Mouse (Mus musculus): ENCODE measurements around the gene Dab2ip. TPM values are rescaled to one million over a fixed set of nuclear protein-coding genes. Genes with fewer than 3 reads are reported as not detected.
A peak's percentile ranks its signal among the peaks of the same experiment; 100 is the strongest.

Gene Dab2ip
- total RNA-seq (2022): 10 to 100 TPM; 38.2 to 71.8 (median 40.3) TPM

DNA sequence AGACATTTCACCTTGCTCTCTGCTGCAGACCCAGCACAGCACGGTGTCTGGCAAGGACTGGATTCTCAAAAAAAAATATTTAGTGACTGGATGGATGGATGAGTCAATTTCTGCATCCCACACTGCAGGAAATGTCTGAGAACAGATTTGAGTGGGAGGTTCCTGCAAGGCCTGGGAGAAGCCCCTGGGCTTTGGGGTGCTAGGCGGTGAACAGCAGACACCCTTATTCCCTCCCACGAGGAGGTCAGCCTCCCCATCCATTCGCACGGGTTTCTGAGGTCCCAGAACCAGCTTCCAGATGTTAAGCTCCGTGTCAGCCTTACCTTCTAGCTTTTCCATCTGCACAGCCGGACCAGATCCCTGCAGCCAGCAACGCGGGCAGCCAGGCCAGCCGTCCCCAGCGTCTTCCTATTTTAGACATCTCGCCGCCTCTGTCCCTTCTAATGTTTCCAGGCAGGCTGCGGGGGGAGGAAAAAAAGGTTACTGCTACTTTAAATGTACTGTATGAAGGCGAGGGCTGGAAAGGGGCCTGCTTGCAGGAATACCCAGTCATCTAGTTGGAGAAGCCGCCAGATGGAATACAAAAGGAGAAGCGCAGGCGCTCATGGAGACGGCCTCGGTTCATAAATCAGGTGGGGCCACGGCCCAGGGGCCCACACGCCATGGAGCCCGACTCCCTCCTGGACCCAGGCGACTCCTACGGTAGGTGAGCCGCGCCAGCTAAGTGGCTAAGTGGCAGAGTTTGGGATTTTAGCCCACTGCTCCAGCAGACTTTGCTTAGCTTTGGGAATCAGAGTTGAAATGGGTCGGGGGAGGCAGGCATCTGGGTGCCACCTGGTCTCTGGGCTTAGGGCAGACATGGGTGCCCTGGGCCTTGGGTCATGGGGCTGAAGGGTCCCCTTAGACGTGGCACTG lies at the start of gene Dab2ip:
Gene Dab2ip, plus strand, starts transcription at position 356 of the 915 bp plus-strand sequence.
- peak; percentile 65 to 71 for DNase-seq (ENCODE audit: low spot score in 2 of 2)

GRCm38 (mm10) chr2:35508597-35509342 lies 49.3 kb upstream of the Dab2ip start:
- peak; percentile 44 to 68 for DNase-seq (ENCODE audit: low spot score in 2 of 2)

GRCm38 (mm10) chr2:35509343-35509667 lies 48.8 kb upstream of the Dab2ip start:
- DNase-seq (ENCODE audit: low spot score in 2 of 2): no peak

DNA sequence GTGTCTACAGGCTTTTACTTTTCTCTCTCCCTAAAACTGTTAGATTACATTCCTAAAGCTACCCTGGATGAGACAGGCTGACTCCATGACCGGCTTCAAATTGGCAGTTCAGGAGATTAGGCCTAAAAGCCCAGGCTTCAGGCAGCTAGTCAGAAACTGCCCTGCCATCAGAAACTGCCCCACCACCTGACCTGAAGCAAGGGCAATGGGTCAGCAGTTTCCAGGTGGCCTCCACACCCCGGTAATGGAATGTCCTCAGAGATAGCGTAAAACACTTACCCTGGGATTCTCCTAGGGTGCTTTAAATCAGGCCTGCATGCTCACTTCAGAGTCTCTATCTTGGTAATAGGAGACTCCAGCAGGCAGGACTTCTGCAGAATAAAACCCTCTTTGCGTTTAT lies 48.2 kb upstream of the Dab2ip start:
- no peak for DNase-seq (ENCODE audit: low spot score in 2 of 2)

GRCm38 (mm10) chr2:35510920-35511319 lies 47.1 kb upstream of the Dab2ip start:
- no peak for DNase-seq (ENCODE audit: low spot score in 2 of 2)

GRCm38 (mm10) chr2:35512226-35512625 lies 45.8 kb upstream of the Dab2ip start:
- no peak for DNase-seq (ENCODE audit: low spot score in 2 of 2)

DNA sequence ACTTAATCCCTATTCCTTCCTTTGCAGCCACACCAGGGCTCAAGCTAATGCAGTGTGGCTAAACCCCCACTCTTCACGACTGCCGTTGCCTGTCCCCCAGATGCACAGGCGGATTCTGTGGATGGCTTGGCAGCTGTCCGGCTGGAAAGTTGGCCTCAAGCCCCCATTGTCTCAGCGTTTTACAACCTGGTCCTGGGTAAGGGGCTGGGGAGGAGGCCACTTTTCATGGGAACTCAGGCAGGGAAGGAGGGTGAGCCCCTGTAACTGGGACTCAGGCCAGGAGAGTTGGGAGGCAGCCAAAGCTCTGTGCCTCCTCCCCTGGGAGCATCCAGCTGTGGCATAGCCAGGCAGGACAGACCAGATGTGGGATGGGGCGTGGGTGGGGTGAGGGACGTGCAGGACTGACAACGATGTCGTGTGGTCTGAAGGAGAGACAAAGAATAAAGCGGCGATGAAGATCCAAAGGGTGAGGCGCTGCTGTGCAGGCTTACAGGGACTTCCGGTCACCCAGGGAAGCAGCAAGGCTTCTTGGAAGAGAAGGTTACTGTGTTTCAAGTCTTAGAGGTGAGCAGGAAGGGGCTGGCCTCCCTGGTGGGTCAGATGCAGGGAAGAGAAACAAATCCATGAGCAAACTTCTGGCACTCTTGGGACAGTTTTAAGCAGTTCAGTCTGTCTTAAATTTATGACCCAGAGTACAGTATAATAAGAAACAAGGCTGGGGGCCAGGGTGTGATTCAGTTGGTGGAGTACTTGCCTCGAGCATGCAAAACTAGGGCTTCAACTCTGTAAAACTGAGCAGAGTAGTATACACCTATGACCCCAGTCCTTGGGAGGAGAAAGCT lies 43.8 kb upstream of the Dab2ip start:
- peak in 1 of 2 experiments; percentile 57 for DNase-seq (ENCODE audit: low spot score in 2 of 2)

GRCm38 (mm10) chr2:35526612-35527242 lies 31.3 kb upstream of the Dab2ip start:
- DNase-seq (ENCODE audit: low spot score in 2 of 2): no peak

DNA sequence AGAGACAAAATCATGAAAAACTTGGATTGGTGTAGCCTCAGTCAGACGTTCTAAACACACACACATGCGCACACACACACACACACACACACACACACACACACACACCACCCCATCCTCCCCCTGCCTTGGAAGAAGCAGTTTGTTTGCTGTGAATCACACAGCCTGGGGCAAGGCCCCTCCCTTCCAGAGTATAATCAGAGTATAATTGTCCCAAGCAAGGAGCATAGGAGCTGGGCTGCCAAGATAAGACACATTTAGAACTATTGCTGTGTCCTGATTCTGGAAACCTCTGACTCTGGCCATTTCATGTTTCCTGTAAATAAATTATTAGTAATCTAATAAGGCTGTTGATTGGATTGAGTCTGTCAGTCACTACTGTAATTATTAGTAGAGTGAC lies 29.0 kb upstream of the Dab2ip start:
- DNase-seq (ENCODE audit: low spot score in 2 of 2): no peak

DNA sequence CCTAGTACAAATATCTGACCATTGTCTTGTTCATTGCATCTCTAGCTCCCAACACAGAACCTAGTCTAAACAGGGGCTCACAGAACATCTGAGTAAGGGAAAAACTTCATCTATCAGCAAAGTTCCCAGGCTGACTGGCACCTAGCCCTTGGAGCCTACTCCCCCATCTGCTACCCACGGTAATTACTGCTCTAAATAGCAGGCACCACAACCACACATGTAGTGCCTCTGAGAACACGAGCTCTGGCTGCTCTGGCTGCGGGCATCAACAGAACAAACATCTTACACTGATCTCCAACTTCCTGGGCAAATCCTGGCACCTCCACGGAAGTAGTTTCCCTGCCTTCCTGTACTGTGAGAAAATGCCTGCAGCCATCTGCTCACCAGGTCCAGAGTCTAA lies 28.2 kb upstream of the Dab2ip start:
- no peak for DNase-seq (ENCODE audit: low spot score in 2 of 2)

- DNase-seq (ENCODE audit: low spot score in 2 of 2): no peak
Observed at GRCm38 (mm10) chr2:35530732-35531131, 27.3 kb upstream of the Dab2ip start.

- DNase-seq (ENCODE audit: low spot score in 2 of 2): no peak
Observed at GRCm38 (mm10) chr2:35533646-35534045, 24.4 kb upstream of the Dab2ip start.

DNA sequence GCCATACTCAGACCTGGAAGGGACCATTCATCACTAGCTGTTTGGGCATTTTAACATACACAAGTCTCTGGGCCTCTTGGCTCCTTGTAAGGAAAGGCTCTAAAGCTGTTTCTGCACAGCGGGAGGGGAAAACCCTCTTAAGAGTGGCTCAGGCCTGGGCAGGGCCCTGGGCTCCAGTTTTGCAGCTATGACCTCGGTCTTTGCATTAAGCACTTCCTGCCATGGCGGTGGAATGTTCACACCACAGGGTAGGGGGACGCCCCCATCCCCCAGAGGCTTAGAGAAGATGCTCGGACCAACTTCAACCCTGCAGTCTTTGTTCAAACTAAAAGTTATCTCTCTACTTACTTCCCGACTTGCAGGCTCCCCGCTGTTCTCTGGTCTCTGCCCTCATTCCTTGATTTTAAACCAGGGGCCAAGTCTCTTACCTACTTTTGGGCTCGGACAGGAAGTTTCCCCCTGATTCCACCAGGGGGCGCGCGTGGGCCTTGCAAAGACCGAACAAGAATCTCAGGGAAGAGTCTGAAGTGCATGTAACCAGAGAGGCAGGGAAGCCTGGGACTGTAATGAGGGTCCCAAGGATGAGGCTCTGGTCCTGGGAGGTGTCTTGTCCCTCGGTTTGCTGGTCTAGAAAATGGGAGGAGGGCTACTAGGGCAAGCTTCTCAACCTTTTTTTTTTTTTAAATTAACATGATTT lies 18.6 kb upstream of the Dab2ip start:
- peak; percentile 67 to 73 for DNase-seq (ENCODE audit: low spot score in 2 of 2)

GRCm38 (mm10) chr2:35540798-35541197 lies 17.3 kb upstream of the Dab2ip start:
- no peak for DNase-seq (ENCODE audit: low spot score in 2 of 2)

- peak in 1 of 2 experiments; percentile 39 for DNase-seq (ENCODE audit: low spot score in 2 of 2)
Observed at GRCm38 (mm10) chr2:35544717-35545116, 13.3 kb upstream of the Dab2ip start.

GRCm38 (mm10) chr2:35545125-35545590 lies 12.9 kb upstream of the Dab2ip start:
- DNase-seq (ENCODE audit: low spot score in 2 of 2): peak in 1 of 2 experiments; percentile 25

DNA sequence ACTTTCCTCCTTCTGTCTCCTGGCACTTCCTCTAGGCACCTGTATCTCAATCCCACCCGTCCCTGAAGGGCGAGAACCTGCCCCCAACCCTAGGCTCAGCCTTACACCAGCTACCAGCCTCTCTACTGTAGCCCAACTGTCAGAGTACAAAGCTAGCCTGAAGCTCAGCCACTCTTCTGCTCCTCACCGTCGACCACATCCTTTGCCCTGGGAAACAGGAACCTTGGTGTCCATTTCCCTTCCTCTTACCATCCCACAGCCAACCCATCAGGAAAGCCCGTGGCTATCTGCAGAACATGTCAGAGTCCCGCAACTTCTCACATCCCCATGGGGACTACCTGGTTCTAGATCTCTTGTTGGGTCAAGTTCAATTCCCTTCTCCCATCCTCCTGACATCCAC lies 11.6 kb upstream of the Dab2ip start:
- no peak for DNase-seq (ENCODE audit: low spot score in 2 of 2)

DNA sequence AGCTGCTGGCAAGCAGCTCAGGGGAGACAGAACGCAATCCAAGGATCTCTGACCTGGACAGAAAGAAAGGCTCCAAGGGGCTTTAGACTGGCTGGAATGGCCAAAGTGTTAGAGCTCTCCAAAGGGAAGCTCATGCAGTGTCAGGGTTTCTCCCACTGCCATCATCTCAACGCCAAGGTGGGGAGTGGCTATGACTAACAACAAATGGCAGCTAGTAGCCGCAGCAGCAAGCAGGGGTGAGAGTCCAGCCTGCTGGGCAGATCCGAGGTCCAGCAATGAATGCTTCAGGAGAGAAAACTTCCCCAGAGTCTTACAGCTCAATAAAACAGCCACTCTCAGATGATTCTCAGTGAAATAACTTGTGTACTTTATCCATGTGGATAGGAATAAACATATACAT lies 8.9 kb upstream of the Dab2ip start:
- no peak for DNase-seq (ENCODE audit: low spot score in 2 of 2)

- no peak for DNase-seq (ENCODE audit: low spot score in 2 of 2)
Observed at GRCm38 (mm10) chr2:35550097-35550496, 8.0 kb upstream of the Dab2ip start.

- DNase-seq (ENCODE audit: low spot score in 2 of 2): no peak
Observed at GRCm38 (mm10) chr2:35556918-35557486, 1.1 kb upstream of the Dab2ip start.
